ENCODE assay signal across 8 mouse cellular contexts in genomic region chr9:59036732-59037341, GRCm38 (mm10). TPM values are rescaled to one million over a fixed set of nuclear protein-coding genes. Genes with fewer than 3 reads are reported as not detected.
DNase-seq lines count a peak whose midpoint lies in the region; ATAC-seq and TF ChIP-seq lines count a peak whose summit lies in the region.

No protein-coding gene starts in this region.

- peaks cover 6% of the 10 kb centered on the region for H3K36me3 ChIP-seq in embryonic facial prominence, embryonic 10.5 days (replicated peaks)
- no peaks in the 10 kb centered on the region for H3K36me3 ChIP-seq in hindbrain, embryonic 13.5 days
- no peaks in the 10 kb centered on the region for H3K36me3 ChIP-seq in lung, embryonic 16.5 days (ENCODE audit: control insufficient read depth, insufficient read depth, low read length)

- no peak for TF ChIP-seq CTCF in left cerebral cortex, adult 2 months (IDR thresholded peaks at IDR 0.05)

- ATAC-seq in hindbrain, embryonic 13.5 days (ENCODE audit: low FRiP score): peak; percentile 84
- ATAC-seq in lung, embryonic 16.5 days (ENCODE audit: low read depth): peak; percentile 24

- intact Hi-C loops in left cerebral cortex, adult 2 months (cut with DNase I): loop anchor here (1.0 to 5.0 kb wide), 4 partner anchors 98 to 450 kb away; partner anchors contain the start of gene Arih1
- intact Hi-C loops in left cerebral cortex, postnatal 14 days (cut with DNase I): loop anchor here (5.0 kb wide), 1 partner anchor 160 kb away; no protein-coding TSS in a partner anchor

- WGBS in embryonic facial prominence, embryonic 10.5 days: under 1% methylated on average over 56 of the region's 56 CpGs
- WGBS in hindbrain, embryonic 13.5 days: under 1% methylated on average over 49 of the region's 56 CpGs
- under 1% methylated on average over 51 of the region's 56 CpGs for WGBS in lung, embryonic 16.5 days

- H3K4me2 ChIP-seq in hindbrain, embryonic 13.5 days: peak overlapping the region; percentile 83
- H3K4me2 ChIP-seq in lung, embryonic 16.5 days (ENCODE audit: low read depth, low read length): peak overlapping the region; percentile 77

- no peaks in the 10 kb centered on the region for H3K27me3 ChIP-seq in embryonic facial prominence, embryonic 10.5 days (replicated peaks; ENCODE audit: low read depth, poor library complexity, severe bottlenecking)
- no peaks in the 10 kb centered on the region for H3K27me3 ChIP-seq in hindbrain, embryonic 13.5 days
- H3K27me3 ChIP-seq in lung, embryonic 16.5 days (ENCODE audit: control insufficient read depth, insufficient read depth, low read depth, low read length): no peaks in the 10 kb centered on the region

- peaks cover under 1% of the 10 kb centered on the region; the same call in 1 of the 2 replicates for H3K9me3 ChIP-seq in embryonic facial prominence, embryonic 10.5 days
- H3K9me3 ChIP-seq in hindbrain, embryonic 13.5 days: no peaks in the 10 kb centered on the region
- H3K9me3 ChIP-seq in lung, embryonic 16.5 days (ENCODE audit: control insufficient read depth, low read length): no peaks in the 10 kb centered on the region

- peaks cover 46% of the 10 kb centered on the region for H3K4me1 ChIP-seq in embryonic facial prominence, embryonic 10.5 days
- H3K4me1 ChIP-seq in hindbrain, embryonic 13.5 days (replicated peaks): peaks cover 34% of the 10 kb centered on the region
- H3K4me1 ChIP-seq in lung, embryonic 16.5 days (replicated peaks; ENCODE audit: control insufficient read depth, insufficient read depth, low read length): peaks cover 9% of the 10 kb centered on the region; the same call in 1 of the 2 replicates

- H3K27ac ChIP-seq in left cerebral cortex, adult 2 months: peak overlapping the region; percentile 99
- H3K27ac ChIP-seq in embryonic facial prominence, embryonic 10.5 days (replicated peaks): peak overlapping the region; percentile 100
- H3K27ac ChIP-seq in hindbrain, embryonic 13.5 days: peak overlapping the region; percentile 100
- H3K27ac ChIP-seq in lung, embryonic 16.5 days (ENCODE audit: low read length): peak overlapping the region; percentile 100

- H3K9ac ChIP-seq in hindbrain, embryonic 13.5 days: peak overlapping the region; percentile 94
- H3K9ac ChIP-seq in lung, embryonic 16.5 days (ENCODE audit: low read length): peak overlapping the region; percentile 97

- DNase-seq in left cerebral cortex, adult 2 months (ENCODE audit: extremely low spot score in 1 of 2, low spot score in 2 of 2): no peak
- DNase-seq in left cerebral cortex, postnatal 14 days (ENCODE audit: low spot score in 2 of 2): no peak
- DNase-seq in R1 (ENCODE audit: low read depth, low spot score): peak; percentile 74
- DNase-seq in embryonic facial prominence, embryonic 10.5 days (ENCODE audit: low spot score): no peak
- peak; percentile 38 for DNase-seq in urinary bladder, postnatal 25 days (ENCODE audit: low spot score)
- no peak for DNase-seq in spleen, adult 12 weeks (ENCODE audit: low spot score)

- peak overlapping the region; percentile 75 for H3K4me3 ChIP-seq in left cerebral cortex, adult 2 months
- H3K4me3 ChIP-seq in embryonic facial prominence, embryonic 10.5 days: peak overlapping the region; percentile 95
- peak overlapping the region; percentile 88 for H3K4me3 ChIP-seq in hindbrain, embryonic 13.5 days
- H3K4me3 ChIP-seq in lung, embryonic 16.5 days (ENCODE audit: low read length): peak overlapping the region; percentile 71

RNA-seq across cellular contexts. Expression of gene Neo1, which starts 0.6 kb away (rescaled TPM):
- 10 to 100 TPM; 78.9 to 80.1 TPM for total RNA-seq in left cerebral cortex, adult 2 months (2021)
- total RNA-seq in left cerebral cortex, postnatal 14 days (2021): 100 to 1,000 TPM; 103 to 113 TPM
- polyA plus RNA-seq in embryonic facial prominence, embryonic 10.5 days (2016; fragmentation: Nextera tagmentation; extraction: Ambion mirVana): 34.4 and 36.8 TPM in 2 replicates
- polyA plus RNA-seq in hindbrain, embryonic 13.5 days (2015; fragmentation: Nextera tagmentation; extraction: Ambion mirVana): 36.5 and 39.1 TPM in 2 replicates
- 38.9 and 39.1 TPM in 2 replicates for polyA plus RNA-seq in lung, embryonic 16.5 days (2015; fragmentation: Nextera tagmentation; extraction: Ambion mirVana)

Comparison
In these comparisons a context has a peak if more than half of its experiments do, and no peak if none do; other contexts are left out.
1. DNase-seq: peak in R1 (single experiment) and urinary bladder, postnatal 25 days (single experiment); none in left cerebral cortex, adult 2 months (0 of 2), left cerebral cortex, postnatal 14 days (0 of 2), embryonic facial prominence, embryonic 10.5 days (single experiment) and spleen, adult 12 weeks (single experiment).
2. Peak in every context shown above with its lines, with median percentiles within 50 percentile points of each other: H3K27ac ChIP-seq and H3K4me3 ChIP-seq.